Mouse (Mus musculus): ENCODE data around the gene Slc6a3. TPM values are rescaled to one million over a fixed set of nuclear protein-coding genes. Genes with fewer than 3 reads are reported as not detected.

Gene Slc6a3
- polyA plus RNA-seq, 2 experiments: 0.59 to 0.75 TPM

DNA sequence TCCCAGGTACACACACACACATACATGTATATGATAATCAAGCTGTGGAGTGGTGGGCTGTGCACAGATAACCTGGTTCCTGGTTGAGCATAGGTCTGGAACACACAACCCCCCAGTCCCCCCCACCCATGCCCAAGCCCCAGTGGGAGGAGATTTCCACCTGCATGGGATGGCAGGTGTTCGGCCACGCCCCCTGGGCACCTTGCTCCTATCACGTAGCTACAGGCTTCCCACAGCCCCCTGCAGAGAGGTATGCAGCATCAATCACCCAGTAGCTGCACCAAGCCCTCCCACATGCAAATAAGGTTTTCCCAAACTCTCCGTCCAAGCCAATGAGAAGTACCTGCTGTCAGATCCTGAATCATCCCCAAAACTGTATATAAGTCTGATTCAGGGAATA, 19.7 kb upstream of the Slc6a3 start:
- 76% methylated on average over 4 of the region's 4 CpGs for WGBS (ENCODE audit: insufficient replicate concordance)
- H3K9ac ChIP-seq (replicated peaks): no peak overlapping the region
- DNase-seq (ENCODE audit: low read depth in 3 of 3, low spot score in 3 of 3) (no peak), ATAC-seq (ENCODE audit: insufficient read depth) (no peak; the same call in 1 of the 2 replicates)
- no peak overlapping the region for H3K4me2 ChIP-seq (ENCODE audit: low read depth)
- H3K36me3 ChIP-seq (replicated peaks; ENCODE audit: control insufficient read depth, insufficient read depth, low read depth): peaks cover 50% of the 10 kb centered on the region
- H3K27ac ChIP-seq: no peak overlapping the region
- no peaks in the 10 kb centered on the region for H3K9me3 ChIP-seq (ENCODE audit: control insufficient read depth, low read length)
- no peaks in the 10 kb centered on the region for H3K4me1 ChIP-seq (replicated peaks; ENCODE audit: control insufficient read depth in 2 of 2, insufficient read depth in 2 of 2, low read length in 1 of 2)
- no peak overlapping the region for H3K4me3 ChIP-seq (ENCODE audit: insufficient read depth in 1 of 2, low read depth in 2 of 2, low read length in 2 of 2)
- no peaks in the 10 kb centered on the region for H3K27me3 ChIP-seq (ENCODE audit: control insufficient read depth, insufficient read depth, low read length)
- TF ChIP-seq EP300 (IDR thresholded peaks at IDR 0.05; ENCODE audit: low read depth): no peak
- TF ChIP-seq CTCF (IDR thresholded peaks at IDR 0.05; ENCODE audit: low read depth): no peak

GRCm38 (mm10) chr13:73533716-73534115, 2.8 kb upstream of the Slc6a3 start:
- Histone ChIP-seq H3K4me3 (ENCODE audit: insufficient read depth in 1 of 2, low read depth in 2 of 2, low read length in 2 of 2) (no peak overlapping the region), H3K4me2 (ENCODE audit: low read depth) (no peak overlapping the region), H3K27ac (no peak overlapping the region), H3K9ac (replicated peaks) (no peak overlapping the region), H3K27me3 (ENCODE audit: control insufficient read depth, insufficient read depth, low read length) (peaks cover 12% of the 10 kb centered on the region), H3K9me3 (ENCODE audit: control insufficient read depth, low read length) (no peaks in the 10 kb centered on the region), H3K4me1 (replicated peaks; ENCODE audit: control insufficient read depth in 2 of 2, insufficient read depth in 2 of 2, low read length in 1 of 2) (peaks cover 13 to 20% of the 10 kb centered on the region in 2 experiments; a peak in 3 of 4 replicates), H3K36me3 (replicated peaks; ENCODE audit: control insufficient read depth, insufficient read depth, low read depth) (no peaks in the 10 kb centered on the region)
- WGBS (ENCODE audit: insufficient replicate concordance): 69% methylated on average over 3 of the region's 3 CpGs
- DNase-seq (ENCODE audit: low read depth in 3 of 3, low spot score in 3 of 3) (no peak), ATAC-seq (ENCODE audit: insufficient read depth) (no peak)
- TF ChIP-seq CTCF (IDR thresholded peaks at IDR 0.05; ENCODE audit: low read depth) (no peak), EP300 (IDR thresholded peaks at IDR 0.05; ENCODE audit: low read depth) (no peak)

DNA sequence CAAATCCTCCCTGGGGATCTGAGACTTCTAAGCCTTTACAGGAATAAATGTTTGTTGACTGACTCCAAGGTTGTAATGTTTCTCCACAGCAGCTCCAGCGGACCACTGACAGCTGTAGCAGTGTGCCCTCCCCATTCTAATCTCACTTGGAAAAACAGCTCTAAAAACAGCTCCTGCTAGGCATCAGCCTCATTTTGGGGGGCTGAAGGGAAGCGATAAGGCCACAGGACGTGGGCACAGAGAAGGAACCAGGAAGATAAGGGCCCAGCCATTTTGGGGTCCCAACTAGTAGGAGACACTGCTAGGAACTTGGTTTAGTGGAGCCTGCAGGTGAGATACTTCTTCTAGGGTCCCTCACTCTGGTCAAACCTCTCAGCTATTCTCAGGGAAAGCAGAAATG, 1.3 kb upstream of the Slc6a3 start:
- Histone ChIP-seq H3K4me1 (replicated peaks; ENCODE audit: control insufficient read depth in 2 of 2, insufficient read depth in 2 of 2, low read length in 1 of 2) (peaks cover 13 to 20% of the 10 kb centered on the region in 2 experiments; a peak in 3 of 4 replicates), H3K4me3 (ENCODE audit: insufficient read depth in 1 of 2, low read depth in 2 of 2, low read length in 2 of 2) (peak overlapping the region; percentile 2 to 49; a peak in 3 of 4 replicates), H3K27me3 (ENCODE audit: control insufficient read depth, insufficient read depth, low read length) (peaks cover 12% of the 10 kb centered on the region), H3K9ac (replicated peaks) (no peak overlapping the region; the same call in 1 of the 2 replicates), H3K36me3 (replicated peaks; ENCODE audit: control insufficient read depth, insufficient read depth, low read depth) (no peaks in the 10 kb centered on the region), H3K27ac (no peak overlapping the region), H3K9me3 (ENCODE audit: control insufficient read depth, low read length) (no peaks in the 10 kb centered on the region), H3K4me2 (ENCODE audit: low read depth) (peak overlapping the region; percentile 71)
- whole genome bisulfite sequencing (ENCODE audit: insufficient replicate concordance): 17% methylated on average over 3 of the region's 3 CpGs
- DNase-seq (ENCODE audit: low read depth in 3 of 3, low spot score in 3 of 3): peak; percentile 23 to 29 (median 27)
- TF ChIP-seq CTCF (IDR thresholded peaks at IDR 0.05; ENCODE audit: low read depth): no peak
- peak; percentile 45 for TF ChIP-seq EP300 (IDR thresholded peaks at IDR 0.05; ENCODE audit: low read depth)
- peak; percentile 15; the same call in 1 of the 2 replicates for ATAC-seq (ENCODE audit: insufficient read depth)

DNA sequence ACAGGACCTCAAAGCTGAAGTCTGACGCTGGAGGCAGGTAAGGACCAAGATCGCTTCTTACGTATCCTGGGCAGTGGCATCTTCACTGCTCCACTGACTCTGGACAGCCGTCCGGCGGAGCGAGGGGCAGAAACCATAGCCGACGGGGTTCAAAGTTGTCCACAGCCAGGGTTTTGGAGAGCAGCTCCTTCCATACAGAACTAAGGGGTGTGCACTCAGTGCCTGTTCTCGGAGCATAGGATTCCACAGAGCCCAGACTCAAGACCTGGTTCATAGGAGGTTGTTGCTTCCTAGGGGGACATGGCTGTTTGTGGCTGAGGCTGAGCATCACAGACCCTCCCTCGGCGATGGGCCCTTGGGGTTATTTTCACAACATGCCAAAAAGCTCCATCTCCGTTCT, 277 bp downstream of the Slc6a3 start:
- Histone ChIP-seq H3K4me3 (ENCODE audit: insufficient read depth in 1 of 2, low read depth in 2 of 2, low read length in 2 of 2) (peak overlapping the region; percentile 49 to 61), H3K9me3 (ENCODE audit: control insufficient read depth, low read length) (no peaks in the 10 kb centered on the region), H3K4me1 (replicated peaks; ENCODE audit: control insufficient read depth in 2 of 2, insufficient read depth in 2 of 2, low read length in 1 of 2) (peaks cover 13 to 20% of the 10 kb centered on the region in 2 experiments; a peak in 3 of 4 replicates), H3K4me2 (ENCODE audit: low read depth) (peak overlapping the region; percentile 71), H3K9ac (replicated peaks) (peak overlapping the region; percentile 7; the same call in 1 of the 2 replicates), H3K27me3 (ENCODE audit: control insufficient read depth, insufficient read depth, low read length) (peaks cover 12% of the 10 kb centered on the region), H3K27ac (no peak overlapping the region), H3K36me3 (replicated peaks; ENCODE audit: control insufficient read depth, insufficient read depth, low read depth) (no peaks in the 10 kb centered on the region)
- WGBS (ENCODE audit: insufficient replicate concordance): 20% methylated on average over 13 of the region's 13 CpGs
- DNase-seq (ENCODE audit: low read depth in 3 of 3, low spot score in 3 of 3): no peak
- no peak for TF ChIP-seq EP300 (IDR thresholded peaks at IDR 0.05; ENCODE audit: low read depth)
- no peak for TF ChIP-seq CTCF (IDR thresholded peaks at IDR 0.05; ENCODE audit: low read depth)
- peak; percentile 62 for ATAC-seq (ENCODE audit: insufficient read depth)

GRCm38 (mm10) chr13:73564201-73564600, 27.7 kb downstream of the Slc6a3 start:
- ATAC-seq (ENCODE audit: insufficient read depth) (no peak), DNase-seq (ENCODE audit: low read depth in 3 of 3, low spot score in 3 of 3) (no peak)
- TF ChIP-seq EP300 (IDR thresholded peaks at IDR 0.05; ENCODE audit: low read depth): no peak
- no peak for TF ChIP-seq CTCF (IDR thresholded peaks at IDR 0.05; ENCODE audit: low read depth)
- no peaks in the 10 kb centered on the region for H3K27me3 ChIP-seq (ENCODE audit: control insufficient read depth, insufficient read depth, low read length)
- H3K9me3 ChIP-seq (ENCODE audit: control insufficient read depth, low read length): no peaks in the 10 kb centered on the region
- no peaks in the 10 kb centered on the region for H3K36me3 ChIP-seq (replicated peaks; ENCODE audit: control insufficient read depth, insufficient read depth, low read depth)
- no peaks in the 10 kb centered on the region for H3K4me1 ChIP-seq (replicated peaks; ENCODE audit: control insufficient read depth in 2 of 2, insufficient read depth in 2 of 2, low read length in 1 of 2)
- WGBS (ENCODE audit: insufficient replicate concordance): 56% methylated on average over 5 of the region's 5 CpGs
- no peak overlapping the region for H3K9ac ChIP-seq (replicated peaks)
- H3K4me2 ChIP-seq (ENCODE audit: low read depth): no peak overlapping the region
- H3K4me3 ChIP-seq (ENCODE audit: insufficient read depth in 1 of 2, low read depth in 2 of 2, low read length in 2 of 2): no peak overlapping the region
- no peak overlapping the region for H3K27ac ChIP-seq
